Mouse (Mus musculus): Measurements from ENCODE around the gene 4930507D05Rik.
A peak's percentile ranks its signal among the peaks of the same experiment; 100 is the strongest.
"Not testable (repeated sequence)": the region's sequence is repeated elsewhere in the genome, so short reads cannot be mapped to it uniquely, and the experiment has no call there.

Gene 4930507D05Rik

DNA sequence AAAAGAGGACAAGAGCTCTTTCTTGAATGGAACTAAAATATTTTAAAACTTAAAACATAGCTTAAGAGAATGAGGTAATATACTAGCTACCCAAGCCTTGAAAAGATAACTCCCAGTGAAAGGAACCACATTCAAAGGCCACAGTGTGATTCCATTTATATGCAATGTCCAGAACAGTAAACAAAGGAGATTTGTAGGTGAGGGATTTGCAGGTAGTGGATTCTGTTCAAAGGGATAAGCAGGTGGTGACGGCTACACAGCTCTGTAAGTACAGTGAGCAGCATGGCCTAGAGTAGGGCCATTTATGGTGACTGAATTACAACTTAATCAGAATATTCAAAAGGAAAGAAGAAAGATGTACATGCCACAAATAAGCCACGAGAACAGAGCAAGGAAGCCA lies 27.7 kb downstream of the 4930507D05Rik start:
- no peak for DNase-seq (ENCODE audit: low read depth, low spot score)

DNA sequence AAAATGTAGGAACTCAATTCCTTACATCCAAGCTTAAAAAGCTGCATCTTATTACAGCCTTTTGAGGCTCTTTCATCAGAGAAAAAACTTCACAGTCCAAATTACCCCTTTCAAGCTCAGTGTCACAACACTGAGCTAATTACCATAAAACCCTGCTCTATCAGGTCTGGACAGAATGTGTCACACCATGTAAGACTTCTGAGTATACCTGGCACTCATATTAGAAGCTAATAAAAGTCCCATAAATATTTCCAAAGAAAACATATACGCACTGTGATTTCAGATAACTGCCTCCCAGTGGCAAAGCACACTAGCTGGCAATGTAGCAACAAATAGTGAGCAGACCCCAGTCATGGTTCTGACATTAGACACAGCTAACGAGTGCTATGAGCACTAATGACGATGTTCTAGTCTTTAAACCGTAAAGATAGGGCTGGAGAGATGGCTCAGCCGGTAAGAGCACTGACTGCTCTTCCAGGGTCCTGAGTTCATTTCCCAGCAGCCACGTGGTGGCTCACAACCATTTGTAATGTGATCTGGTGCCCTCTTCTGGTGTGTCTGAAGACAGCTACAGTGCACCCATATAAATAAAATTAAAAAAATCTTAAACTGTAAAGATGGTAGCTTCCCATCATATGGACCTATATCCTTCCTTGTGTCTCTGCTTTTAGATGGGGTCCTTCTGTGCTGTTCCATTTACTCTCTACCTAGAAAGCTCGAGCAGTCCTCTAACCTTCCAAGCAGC lies 32.0 kb downstream of the 4930507D05Rik start:
- no peak for DNase-seq (ENCODE audit: low read depth, low spot score)

DNA sequence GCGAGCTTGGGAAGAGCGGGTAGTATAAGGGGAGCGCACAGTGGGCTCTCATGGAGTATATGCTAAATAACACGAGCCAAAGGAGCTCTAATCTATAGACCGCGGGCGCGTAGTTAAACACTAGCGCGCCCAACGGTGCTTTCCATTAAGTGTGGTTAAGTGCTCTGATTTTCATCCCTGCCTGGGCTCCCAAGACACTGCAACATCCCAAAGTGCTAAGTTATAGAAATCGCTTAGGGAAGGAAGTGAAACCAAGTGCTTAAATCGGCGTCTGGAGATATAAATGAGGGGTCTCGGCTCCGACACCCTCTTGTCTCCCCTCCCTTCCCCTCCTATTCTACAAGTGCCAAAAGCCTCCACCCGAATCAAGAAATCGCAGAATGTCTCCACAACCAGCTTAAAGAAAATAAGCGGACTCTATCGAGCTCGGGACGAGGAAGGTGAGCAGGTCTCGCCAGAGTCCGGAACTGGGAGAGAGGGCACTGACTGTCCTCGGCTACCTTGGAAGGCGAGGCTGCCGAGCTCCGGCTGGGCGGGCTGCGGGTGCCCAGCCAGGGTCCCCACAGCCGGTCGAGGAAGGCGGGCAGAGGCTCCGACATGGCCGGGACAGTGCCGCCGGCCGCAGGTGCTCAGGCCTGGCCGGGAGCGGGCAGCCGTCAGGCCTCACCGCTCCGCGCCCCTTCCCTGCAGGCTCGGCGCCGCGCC lies 36.7 kb downstream of the 4930507D05Rik start:
- peak; percentile 14 for DNase-seq (ENCODE audit: low read depth, low spot score)

DNA sequence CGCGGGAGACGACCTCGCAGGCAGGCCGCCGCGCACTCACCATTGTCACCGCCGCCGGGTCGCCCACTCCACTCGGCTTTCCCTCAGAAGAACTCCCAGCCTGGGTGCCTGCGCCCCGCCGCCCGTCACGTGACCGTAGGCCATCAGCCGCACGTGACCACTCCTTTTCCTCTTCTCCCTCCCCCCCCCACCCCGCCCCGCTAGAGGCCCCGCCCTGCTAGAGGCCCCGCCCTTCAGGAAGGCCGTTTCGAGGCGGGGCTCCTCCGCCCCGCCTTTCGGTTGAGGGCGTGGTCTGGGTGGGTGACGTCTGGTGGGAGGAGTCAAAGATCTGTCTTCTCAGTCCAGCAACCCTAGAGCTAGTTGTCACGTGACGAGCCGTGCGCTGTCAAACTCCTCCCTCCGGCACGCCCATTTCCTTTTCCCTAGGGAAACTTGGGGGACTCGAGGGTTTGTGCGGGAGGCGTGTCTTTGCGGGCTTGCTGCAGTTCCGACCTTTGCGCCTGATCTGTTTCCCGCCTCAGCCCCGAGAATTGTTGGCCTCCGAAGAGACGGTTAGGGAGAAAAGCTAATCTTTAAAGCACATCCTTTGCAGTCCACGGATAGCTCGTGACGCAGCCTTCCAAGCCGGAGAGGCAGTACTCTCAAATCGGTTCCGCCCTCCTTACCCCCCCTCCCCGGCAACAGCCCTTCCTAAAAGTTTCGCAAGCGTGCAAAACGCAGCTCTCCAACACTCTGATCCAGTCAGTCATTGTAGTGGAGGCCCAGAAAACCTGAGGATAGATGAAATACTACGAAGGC lies 37.5 kb downstream of the 4930507D05Rik start, which contains the start of gene Vps26a:
Gene Vps26a, minus strand, starts transcription at position 188 of the 798 bp plus-strand sequence.
- DNase-seq (ENCODE audit: low read depth, low spot score) = peak; percentile 98

DNA sequence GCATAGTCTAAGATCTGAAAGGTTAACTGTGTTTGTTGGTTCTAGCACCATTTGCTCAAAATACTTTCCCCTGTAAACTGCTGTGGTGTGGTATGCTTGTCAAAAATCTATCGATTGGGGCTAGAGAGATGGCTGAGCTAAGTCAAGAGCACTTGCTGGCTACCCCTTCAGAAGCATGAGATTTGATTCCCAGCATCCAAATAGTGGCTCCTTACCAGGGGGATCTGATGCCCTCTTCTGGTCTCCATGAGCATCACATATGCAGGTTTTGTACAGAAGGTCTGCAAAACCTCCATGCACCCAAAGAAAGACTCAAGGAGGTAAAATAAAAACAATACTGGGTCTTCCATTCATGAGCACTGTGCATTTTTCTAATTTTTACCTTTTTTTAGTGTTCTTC lies 39.0 kb downstream of the 4930507D05Rik start:
- DNase-seq (ENCODE audit: low read depth, low spot score) = peak; percentile 38

DNA sequence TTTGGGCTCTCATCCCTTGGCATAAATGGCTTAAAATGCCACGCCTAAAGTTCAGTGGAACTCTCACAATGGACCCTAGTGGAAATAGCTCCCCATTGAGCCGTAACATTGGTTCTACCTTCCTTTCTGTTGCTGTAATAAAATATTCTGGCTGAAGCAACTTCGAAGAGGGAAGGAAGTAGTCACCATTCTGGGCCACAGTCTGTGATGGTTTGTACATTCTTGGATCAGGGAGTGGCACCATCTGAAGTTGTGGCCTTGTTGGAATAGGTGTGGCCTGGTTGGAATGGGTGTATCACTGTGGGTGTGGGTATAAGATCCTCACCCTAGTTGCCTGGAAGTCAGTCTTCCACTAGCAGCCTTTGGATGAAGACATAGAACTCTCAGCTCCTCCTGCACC lies 42.4 kb downstream of the 4930507D05Rik start:
- not testable (repeated sequence) for DNase-seq (ENCODE audit: low read depth, low spot score)

DNA sequence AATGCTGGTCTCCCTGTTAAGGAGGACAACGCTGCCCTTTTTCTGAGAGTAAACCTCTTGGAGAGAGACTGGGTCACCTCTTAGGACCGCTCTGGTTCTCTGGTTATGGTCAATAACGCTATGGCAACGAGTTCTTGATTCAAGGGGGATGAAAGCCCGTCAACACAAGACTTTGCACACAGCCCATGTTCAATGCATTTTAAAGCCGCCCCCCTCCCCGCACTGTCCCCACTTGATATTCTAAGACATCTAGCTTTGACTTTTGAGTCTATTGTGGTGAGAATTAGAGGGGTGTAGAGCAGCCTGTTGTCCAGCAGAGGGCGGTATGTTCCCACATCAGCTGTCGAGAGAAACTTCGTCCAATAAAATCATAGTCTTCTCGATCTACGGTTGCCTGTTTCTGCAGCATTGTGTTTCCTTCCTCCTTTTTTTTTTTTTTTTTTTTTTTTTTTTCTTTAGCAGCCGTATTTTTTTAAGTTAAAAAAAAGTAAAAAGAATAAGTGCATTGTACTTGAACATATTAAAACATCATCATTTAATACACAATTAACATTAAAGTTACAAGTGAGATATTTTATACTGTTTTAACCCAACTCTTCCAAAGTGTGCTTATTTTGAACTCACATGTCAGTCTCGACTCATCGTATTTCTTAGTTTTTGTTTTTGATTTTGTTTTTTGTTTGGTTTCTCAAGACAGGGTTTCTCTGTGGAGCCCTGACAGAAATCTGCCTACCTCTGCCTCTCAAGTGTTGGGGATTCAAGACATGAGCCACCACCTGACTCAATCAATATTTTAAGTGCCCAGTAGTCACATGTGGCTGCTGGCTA lies 51.0 kb downstream of the 4930507D05Rik start:
- peak; percentile 58 for DNase-seq (ENCODE audit: low read depth, low spot score)
